Mouse (Mus musculus): ENCODE data around the gene Tmem255b. TPM values are rescaled to one million over a fixed set of nuclear protein-coding genes. Genes with fewer than 3 reads are reported as not detected.
A peak's percentile ranks its signal among the peaks of the same experiment; 100 is the strongest.

The Tmem255b gene
- 10 to 100 TPM; 13.8 to 14.6 TPM for total RNA-seq (2021)
- long read RNA-seq, experiment 1, transcript Tmem255b-202 (9 exons, 1,219 nt): major isoform, 19 of 39 reads
- long read RNA-seq, experiment 1, transcript Tmem255b-201 (8 exons, 1,138 nt): minor isoform, 5 of 39 reads
- long read RNA-seq, experiment 1, partial matches to known transcripts: 0 of 39 reads
- long read RNA-seq, experiment 1, other reads (novel, unspliced or antisense): 15 of 39 reads
- long read RNA-seq, experiment 2, transcript Tmem255b-202 (9 exons, 1,219 nt): major isoform, 5 of 11 reads
- long read RNA-seq, experiment 2, partial matches to known transcripts: 1 of 11 reads
- long read RNA-seq, experiment 2, other reads (novel, unspliced or antisense): 4 of 11 reads

DNA sequence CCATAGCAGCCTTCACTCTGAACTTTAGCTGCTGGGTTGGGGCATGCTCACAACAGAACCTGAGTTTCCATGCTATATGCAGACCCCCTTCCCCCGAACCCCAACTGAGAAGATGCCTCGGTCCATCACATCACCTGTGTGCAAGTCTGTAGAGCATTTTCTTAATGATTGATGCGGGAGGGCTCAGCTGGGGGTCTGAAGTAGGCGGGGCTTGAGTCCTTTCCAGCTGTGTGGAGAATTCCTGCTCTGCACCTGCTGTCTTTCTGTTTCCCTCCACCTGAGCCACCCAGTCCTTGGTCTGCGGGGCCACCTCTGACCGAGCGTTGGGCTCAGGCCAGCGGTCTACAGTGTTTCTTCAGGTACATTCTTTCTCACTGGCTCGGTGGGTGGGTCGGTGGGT, at the start of gene Tmem255b:
Gene Tmem255b, plus strand, starts transcription at position 301 of the 400 bp plus-strand sequence.
- intact Hi-C loops (cut with DNase I): no loop called here
- DNase-seq: no peak

DNA sequence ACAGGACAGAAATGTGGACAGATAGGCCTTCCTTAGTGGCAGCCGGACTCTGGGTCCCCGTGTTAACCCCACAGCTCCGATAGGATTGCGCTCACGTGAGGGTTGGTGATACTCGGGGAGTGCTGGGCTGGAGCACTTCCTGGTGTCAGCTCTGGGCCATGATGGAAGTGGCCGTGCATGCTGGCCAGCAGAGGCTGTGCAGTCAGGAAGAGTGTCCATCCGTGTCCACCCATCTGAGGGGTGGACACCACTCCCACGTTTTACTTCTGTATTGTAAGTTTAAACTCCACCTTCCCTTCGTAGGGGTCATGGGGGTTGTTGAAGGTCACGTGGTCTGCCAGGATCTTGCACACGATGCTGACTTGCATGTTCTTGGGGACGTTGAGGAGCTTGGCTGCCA, 48.6 kb upstream of the Tmem255b start:
- intact Hi-C loops (cut with DNase I): no loop called here
- no peak for DNase-seq

DNA sequence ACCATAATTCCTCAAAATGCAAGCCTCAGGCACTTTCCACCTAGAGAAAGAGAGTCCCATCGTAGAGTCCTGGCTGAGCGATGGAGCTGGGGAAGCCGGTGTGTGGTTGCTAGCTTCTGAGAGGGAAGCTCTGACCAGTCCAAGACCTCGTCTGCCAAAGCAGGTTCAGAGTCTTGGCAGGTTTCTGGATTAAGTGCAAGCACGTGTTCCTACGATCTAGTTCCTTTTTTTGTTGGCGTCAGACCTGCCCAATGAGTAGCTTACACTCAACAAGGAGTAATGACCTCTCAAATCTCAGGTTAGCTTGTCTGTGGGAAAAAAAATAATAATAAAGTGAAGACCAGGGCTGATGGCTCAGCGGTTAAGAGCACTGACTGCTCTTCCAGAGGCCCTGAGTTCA, 47.3 kb upstream of the Tmem255b start:
- intact Hi-C loops (cut with DNase I): no loop called here

DNA sequence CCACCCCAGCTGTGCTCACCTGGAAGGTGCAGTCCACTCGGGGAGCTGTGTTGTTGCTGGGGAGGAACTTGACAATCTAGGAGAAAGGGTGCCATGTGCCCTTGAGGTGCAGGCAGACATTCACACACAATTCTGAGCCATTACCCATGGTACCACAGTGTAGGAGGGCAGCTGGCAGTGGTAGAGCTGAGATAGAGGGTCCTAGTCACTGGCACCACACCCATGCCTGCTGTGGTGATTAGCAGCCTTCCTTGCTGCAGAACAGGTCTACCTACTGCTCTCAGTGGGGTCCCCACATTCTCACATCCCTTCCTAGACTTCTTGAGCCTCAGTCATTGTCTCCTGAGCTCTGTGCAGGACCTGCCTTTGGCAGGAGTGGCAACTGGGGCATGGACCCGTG, 46.2 kb upstream of the Tmem255b start:
- intact Hi-C loops (cut with DNase I): no loop called here
- no peak for DNase-seq

More for the DNA sequence above, 47.3 kb upstream of the Tmem255b start:
- DNase-seq: no peak

DNA sequence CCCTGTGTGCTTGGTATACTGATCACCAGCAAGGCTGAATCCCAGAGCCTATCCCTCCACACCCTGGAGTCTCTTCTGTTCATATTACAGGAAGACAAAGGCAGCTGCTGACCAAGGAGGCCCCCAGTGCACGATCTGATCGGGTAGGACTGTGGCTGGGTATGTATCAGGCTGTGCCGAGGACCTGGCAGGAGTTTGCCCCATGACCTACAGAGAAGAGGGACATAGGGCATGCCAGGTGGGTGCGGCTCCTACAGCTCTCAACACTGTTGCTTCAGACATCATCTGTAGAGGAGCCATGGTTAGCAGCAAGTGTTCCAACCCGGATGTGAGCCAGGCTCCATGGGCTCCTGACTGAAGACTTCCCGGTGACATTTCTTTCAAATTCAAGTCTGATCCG, 41.1 kb upstream of the Tmem255b start:
- intact Hi-C loops (cut with DNase I): no loop called here
- DNase-seq: no peak

DNA sequence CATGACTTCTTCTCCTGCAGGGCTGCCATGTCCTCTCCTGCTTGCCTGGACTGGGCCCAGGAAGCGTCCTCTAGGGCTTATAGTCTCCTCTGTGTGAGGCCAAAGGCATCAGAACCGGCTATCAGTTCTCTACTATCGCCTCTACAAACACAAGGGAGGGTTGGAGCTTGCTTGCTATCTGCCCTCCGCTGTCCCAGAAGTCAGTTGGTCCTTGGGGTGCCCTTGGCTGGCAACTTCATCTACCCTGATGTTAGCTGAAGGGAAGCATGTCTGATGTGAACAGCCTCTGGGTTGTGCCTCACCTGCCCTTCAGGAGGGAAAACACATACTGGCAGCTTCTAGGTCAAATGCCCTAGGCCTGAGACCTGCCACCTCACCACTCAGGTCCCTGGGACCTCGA, 38.3 kb upstream of the Tmem255b start, which contains the start of gene Atp4b:
Gene Atp4b, minus strand, starts transcription at position 101 of the 400 bp plus-strand sequence.
- intact Hi-C loops (cut with DNase I): no loop called here
- no peak for DNase-seq

DNA sequence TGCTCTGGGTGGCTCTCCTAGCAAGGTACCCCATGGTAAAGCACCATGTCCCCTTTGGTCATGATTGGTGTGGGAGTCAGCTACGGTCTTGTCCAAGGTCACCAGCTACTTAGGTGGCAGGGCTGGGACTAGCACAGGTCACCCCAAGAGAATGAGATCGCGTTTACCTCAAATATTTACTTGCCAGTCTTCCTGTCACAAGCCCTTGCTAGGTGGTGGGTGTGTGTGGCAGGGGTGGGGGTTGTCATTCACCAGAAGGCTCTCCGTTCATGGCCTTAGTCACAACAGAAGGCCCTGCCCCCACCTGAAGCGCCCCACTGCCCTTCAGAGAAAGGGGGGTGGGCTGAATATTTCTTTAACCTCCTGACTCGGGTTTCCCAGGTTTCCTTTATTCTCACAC, 31.5 kb upstream of the Tmem255b start:
- DNase-seq: no peak
- intact Hi-C loops (cut with DNase I): no loop called here

DNA sequence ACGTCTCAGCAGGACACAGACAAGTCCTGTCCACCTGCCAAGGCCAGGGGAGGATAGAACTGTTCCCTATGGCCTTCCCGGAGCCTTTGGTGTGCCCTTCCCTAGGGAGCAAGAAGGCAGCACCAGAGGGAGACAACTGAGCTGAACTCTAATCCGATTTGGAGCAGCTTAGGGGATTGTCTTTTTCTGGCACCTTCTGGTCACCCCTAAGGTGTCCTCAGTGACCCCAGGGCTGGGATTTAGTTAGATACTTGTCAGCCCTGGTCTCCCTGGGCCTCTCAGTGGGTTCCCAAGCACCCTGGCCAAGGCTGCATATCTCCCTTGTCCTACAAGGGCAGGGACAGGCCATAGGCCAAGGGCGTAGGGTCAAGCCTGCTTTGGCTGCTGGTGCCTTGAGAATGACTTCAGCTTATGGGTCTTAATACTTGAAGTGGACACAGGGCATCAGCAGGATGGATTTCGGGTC, 30.3 kb upstream of the Tmem255b start, which contains the start of gene Grk1:
Gene Grk1, plus strand, starts transcription at position 416 of the 466 bp plus-strand sequence.
- intact Hi-C loops (cut with DNase I): no loop called here
- no peak for DNase-seq

DNA sequence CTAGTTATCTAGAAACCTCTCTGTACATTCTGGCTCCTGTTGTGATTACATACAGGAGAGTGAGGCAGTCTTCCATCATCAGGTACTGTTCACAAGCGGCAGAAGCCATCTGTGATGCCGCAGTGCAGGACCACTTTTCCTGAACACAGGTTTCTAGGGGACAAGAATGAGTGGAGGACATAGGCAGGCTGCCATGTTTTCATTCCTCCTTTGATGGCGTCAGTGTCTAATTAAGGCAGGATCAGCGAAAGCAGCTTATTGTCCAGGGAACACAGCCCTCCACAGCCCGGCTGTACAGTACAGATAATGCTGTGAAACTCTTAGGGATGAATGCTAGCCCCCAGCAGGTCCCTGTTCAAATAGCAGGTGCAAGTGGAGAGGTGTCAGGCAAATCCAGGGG, 29.0 kb upstream of the Tmem255b start:
- intact Hi-C loops (cut with DNase I): no loop called here
- no peak for DNase-seq

DNA sequence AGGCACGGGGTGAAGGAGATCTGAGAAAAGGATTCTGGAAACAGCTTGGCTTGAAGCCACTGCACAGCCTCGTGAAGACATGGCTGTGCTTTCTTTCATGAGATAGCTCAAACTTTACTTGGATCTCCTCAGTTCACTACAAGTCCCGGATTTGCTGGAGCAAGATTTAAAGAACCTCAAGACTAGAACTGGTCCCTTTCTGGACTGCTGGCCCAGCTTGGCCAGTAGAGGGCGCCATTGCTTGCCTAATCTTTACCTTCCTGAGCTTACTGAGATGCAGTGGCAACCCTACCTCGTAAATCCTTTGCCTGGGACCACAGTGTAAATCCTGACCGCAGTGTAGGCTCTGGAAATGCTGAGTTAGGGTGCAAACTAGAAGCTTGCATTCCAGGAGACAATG, 23.4 kb upstream of the Tmem255b start:
- intact Hi-C loops (cut with DNase I): no loop called here
- DNase-seq: peak; percentile 77 to 80

DNA sequence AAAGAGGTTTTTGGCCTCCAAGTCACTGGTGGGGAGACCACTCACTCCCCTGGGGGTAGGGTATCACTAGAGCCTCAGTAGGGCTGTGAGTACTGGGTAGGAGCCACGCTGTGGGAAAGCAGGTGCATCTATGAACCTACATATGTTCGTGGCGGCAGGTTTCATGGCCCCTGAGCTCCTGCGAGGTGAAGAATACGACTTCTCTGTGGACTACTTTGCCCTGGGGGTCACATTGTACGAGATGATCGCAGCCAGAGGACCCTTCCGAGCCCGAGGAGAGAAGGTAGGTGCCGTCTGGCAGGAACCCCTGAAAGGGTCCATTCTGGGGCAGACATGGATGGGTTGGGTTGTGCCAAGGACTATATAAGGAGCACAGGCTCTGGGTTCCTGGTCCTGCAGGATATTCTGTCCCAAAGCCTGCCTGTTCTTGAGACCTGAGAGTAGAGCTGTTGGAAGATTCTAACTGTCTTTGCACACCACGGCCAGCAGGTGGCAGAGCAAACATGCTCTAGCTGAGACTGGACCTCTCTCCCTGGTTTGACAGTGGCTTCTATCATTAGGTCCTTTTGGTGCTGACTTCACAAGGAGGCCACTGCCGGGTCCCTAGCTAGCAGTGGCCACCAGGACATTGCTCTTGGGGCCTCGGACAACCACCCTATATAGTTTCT, 22.0 kb upstream of the Tmem255b start:
- peak; percentile 73 to 76 for DNase-seq
- intact Hi-C loops (cut with DNase I): loop anchor here (1.0 to 2.0 kb wide), 3 partner anchors 49 to 340 kb away; no protein-coding TSS in a partner anchor

DNA sequence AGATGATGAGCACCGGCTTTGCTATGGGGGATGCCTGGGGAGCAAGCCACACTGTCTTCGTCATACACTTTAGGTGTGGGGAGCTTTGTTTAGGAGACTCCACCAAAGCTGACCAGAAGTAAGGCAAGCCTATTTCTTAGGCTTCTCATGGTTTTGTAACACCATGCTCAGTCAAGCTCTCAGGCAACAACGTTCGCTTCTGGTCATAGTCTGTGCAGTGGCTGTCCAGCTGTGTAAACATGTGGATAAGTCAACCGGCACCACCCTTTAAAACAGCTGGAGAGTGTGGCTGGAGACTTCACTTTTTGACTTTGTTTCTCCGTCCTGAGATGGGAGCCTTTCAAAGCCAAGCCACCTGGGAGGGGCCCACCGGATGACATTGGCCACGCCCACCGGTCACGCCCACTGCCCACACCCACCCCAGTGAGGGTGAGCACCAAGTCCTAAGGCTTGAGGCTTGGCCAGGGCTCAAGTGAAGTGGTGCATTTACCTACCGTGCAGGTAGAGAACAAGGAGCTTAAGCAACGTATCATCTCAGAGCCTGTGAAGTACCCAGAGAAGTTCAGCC, 21.1 kb upstream of the Tmem255b start:
- intact Hi-C loops (cut with DNase I): loop anchor here (1.0 to 2.0 kb wide), 3 partner anchors 48 to 339 kb away; no protein-coding TSS in a partner anchor
- peak in 1 of 2 experiments; percentile 20 for DNase-seq

DNA sequence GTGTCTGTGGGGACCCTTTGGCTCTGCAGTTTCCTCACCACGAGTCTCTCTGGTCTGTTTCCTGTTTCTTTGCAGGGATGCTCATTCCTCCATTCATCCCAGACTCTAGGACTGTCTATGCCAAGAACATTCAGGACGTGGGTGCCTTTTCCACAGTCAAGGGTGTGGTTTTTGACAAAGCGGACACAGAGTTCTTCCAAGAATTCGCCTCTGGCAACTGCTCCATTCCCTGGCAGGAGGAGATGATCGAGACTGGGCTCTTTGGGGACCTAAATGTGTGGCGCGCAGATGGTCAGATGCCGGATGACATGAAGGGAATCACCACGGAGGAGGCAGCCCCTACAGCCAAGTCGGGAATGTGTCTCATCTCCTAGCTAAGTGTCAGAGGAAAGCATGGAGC, 19.1 kb upstream of the Tmem255b start:
- intact Hi-C loops (cut with DNase I): no loop called here
- DNase-seq: peak in 1 of 2 experiments; percentile 18

DNA sequence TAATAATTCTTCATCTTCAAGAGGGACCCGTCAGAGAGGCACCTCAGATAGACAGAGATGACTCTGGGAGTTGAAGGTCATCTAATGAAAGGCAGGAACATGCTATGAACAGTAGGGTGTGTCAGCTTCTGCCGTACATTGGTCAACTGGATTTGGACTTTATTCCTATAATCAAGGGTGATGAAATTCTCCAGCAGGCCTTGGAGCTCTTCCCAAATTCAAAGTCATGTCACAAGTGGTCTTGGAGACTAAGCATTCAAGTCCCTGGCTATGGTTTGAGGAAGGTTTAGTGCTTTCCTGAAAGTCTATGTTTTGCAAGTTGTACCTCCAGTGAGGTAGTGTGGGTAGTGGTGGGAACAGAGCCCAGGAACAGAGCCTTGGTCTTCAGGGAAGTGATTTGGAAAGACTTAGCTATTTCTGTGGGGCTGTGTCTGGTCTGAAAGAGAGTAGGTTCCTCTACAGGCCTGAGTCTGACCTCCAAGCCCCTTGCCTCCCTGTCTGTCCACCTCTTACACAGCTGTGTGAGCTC, 15.8 kb upstream of the Tmem255b start:
- intact Hi-C loops (cut with DNase I): no loop called here
- no peak for DNase-seq

DNA sequence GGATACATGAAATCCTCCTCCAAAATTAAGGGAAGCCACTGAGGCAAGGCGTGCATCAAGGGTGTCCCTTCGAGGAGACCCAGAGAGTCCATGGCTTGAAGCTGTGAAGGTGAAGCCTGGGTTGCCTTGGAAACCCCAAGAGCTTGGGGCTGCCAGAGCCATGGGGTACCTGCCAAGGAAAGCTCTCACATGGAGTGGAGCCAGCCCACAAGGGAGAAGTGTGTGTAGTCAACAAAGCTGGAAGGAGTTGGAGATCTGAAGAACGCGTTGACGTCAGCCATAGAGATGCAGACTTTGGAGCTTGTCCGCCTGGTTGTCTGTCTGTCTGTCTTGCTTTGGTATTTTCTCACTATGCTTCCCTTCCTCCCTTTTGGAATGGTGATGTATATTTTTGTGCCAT, 14.0 kb upstream of the Tmem255b start:
- intact Hi-C loops (cut with DNase I): no loop called here
- no peak for DNase-seq

DNA sequence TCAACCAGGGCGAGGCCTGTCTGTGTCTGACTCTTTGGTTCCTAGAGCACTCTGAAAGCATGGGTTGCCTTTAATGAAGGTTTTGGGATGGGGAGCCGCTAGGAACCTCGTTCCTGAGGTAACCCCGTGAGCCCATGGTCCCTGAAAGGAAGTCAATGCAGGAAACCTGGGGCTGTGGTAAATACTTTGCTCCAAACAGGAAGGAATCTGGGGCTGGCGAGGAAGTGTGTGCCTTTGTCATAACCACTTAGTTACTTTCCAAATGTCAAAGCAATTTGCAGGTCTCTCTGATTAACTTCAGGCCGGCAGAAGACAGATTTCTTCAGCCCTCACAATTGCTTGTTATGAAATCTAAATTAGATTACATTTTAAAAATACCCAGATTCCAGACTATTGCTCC, 7.6 kb upstream of the Tmem255b start:
- no peak for DNase-seq
- intact Hi-C loops (cut with DNase I): no loop called here

DNA sequence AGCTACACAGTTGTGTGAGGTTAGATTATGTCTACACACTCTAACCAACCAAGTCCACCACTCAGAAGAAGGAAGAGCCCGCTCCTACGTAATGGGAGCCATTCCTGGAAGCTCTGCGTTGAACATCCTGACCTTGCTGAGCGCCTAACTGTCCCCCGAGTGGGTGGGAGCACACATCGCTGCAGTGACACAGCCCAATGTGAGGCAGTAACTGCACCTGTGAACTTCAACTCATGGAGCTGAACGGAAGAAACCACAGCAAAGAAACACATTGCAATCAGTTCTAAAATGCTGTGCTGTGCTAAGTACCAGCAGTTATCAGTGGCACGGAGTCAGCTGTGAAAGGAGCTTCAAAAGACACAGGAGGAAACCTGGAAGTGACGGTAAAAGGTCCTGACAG, 6.8 kb upstream of the Tmem255b start:
- intact Hi-C loops (cut with DNase I): no loop called here
- no peak for DNase-seq

DNA sequence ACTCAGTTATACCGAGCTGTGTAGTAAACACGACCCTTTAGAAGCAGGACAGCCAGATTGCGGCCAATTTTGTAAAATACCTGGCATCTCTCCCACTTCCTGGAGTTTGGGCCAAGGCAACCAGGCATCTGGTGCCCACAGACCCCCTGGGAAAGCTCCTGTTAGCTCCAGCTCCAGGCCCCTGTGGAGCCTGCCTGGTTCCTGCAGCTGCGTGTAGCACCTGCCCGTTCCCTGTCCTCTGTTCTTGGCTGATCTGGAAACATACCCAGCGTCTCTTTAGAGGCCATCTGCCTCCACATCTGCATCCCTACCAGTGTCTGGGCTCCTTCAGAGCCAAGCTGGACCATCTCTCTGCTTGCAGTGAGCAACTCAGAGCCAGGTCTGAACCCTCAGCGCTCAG, 4.6 kb upstream of the Tmem255b start:
- DNase-seq: no peak
- intact Hi-C loops (cut with DNase I): no loop called here

DNA sequence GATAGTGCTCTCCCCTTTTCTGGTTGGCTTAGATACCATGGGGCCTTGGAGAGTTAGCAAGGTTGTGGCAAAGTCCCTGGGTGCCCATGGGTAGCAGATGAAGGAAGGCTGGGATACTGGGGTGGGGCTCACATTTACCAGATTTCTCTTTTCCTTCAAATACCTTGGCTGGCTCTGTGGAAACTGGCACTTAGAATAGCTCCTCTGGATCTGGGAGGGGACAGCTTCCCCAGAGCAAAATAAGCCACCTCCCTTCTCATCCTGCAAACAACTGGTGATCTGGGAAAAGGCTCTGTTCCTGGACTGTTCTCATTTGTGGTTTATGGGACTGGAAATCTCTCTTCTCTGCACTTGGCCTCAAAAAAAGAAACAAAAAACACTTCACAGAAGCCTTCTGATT, 4.1 kb upstream of the Tmem255b start:
- no peak for DNase-seq
- intact Hi-C loops (cut with DNase I): no loop called here

DNA sequence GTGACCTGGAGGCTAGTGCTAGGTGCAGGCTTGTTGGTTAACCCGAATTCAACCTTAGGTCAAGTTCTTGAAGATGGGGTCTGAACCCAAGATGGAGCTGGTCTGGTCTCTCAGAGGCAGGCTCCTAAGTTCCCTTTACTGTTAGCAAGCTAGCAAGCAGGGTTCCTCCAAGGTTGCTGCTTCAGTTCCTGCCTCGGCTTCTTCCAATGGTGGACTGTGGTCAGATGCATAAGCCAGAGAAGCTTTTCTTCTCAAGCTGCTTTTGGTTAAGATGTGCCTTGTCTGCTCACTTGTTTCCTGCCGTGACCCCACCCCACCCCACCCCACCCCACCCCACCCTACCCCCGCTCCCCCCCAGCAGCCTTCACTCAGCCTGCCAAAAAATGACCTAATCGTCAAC, 1.9 kb upstream of the Tmem255b start:
- intact Hi-C loops (cut with DNase I): no loop called here
- DNase-seq: no peak

DNA sequence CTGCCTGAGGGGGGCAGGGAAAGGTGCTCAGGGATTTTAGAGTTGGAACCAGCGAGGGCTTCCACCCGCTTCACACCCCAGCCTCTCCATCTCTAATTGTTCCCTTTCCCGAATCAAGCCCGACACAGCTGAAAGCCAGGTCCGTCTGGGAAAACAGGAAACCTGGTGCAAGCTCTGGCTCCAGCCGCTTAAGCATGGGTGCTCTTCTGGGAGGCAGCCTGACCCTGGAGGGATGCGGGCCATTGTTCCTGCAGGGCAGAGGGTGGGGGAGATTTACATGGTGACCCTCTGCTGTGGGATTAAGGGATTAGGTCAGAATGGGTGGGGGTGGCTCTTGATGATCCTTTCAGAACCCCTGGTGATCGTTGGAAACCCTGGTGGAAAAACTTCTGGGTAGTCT, 1.1 kb downstream of the Tmem255b start:
- intact Hi-C loops (cut with DNase I): no loop called here
- DNase-seq: peak in 1 of 2 experiments; percentile 26

All from heart, postnatal 14 days (tissue).